Mouse (Mus musculus): ENCODE results near the gene Tacc2. TPM values are rescaled to one million over a fixed set of nuclear protein-coding genes. Genes with fewer than 3 reads are reported as not detected.

Gene Tacc2
- total RNA-seq, 1 experiment from 2014 or later: 27.4 TPM

DNA sequence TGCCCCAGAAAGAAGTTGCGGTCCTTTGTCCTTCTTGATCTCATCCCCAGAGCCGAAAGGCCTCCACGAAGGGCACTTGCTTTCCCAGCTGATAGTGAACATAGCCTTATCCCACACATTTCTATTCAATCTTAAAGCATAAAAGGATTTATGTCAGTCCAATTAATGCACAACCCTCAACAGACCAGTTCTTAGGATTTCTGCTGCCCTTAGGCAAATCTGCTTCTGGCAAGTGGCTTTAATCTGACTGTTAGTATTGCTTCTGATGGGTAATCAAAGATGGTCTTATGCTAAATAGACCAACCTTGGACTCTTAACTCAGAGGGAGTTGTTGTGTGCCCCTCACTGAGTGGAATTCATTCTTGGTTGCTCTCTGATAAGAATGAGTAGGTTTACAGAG is 40.4 kb downstream of the Tacc2 start:
- DNase-seq: no peak

DNA sequence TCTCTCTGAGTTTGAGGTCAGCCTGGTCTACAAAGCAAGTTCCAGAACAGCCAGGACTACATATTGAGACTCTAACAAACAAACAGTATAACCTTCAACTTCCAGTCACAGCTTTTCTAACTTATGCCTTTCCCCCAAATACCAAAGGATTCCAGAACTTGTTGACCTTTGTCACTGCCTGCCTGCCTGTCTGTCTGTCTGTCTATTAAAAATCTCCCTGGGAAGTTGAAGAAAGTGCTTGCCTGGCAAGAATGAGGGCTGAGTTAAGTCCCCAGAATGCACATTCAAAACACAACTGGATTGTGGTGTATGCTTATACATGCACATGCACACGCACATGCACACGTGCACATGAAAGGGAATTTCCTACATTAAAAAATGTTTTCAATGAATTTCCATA is 43.8 kb downstream of the Tacc2 start:
- DNase-seq: no peak

DNA sequence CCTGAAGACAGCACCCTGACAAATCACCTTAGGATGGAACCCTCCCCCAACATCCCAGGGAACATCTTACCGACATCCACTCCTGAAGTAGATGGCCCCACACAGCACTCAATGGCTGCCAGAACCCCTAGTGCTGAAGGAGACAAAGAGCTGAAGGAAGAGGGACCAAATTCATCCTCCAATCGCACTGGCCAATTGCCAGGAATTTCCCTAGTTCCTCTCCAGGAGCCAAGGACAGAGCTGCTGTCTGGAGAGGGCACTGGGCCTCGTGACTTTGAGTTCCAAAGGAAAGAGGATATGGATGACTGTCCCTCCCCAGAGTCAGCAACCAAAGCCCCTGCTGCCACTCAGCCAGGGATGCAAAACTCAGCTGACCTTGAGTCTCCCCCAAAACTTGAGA is 44.7 kb downstream of the Tacc2 start:
- peak; percentile 37 for DNase-seq

DNA sequence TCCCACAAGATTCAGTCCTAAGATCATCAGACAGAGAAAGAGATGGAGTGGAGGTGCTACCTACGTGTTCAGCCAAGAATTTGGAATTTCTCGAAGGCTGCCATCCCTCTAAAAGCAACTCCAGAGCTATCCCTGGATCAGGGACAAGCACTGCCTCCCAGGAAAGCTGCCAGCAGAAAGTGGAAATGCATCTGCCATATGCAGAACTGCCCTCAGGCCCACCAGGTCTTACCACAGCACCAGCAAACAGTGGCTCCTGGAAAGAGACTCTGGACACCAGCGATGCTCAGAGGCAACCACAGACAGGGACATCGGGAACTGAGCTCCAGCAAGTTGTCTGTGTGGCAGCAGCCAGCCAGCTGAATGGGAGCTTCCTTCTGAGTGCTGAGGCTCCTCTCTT is 45.1 kb downstream of the Tacc2 start:
- DNase-seq: no peak

DNA sequence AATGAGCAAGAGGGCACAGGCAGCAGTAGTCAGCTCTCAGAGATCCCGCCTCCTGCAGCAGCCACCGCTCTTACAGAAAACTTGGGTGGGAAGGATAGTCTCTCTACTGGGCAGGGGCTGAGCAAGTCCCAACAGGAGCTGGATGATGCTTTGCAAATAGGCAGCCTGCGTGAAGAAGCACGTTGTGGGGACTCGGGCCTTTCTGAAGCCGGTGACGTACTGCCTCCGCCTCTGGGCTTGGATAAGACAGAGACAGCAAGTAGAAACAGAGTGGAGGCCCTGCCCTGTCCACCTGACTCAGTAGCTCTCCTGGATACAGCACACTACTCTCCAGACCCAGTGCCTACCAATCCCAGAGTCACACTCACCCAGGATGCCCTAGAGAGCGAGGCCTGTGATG is 47.1 kb downstream of the Tacc2 start:
- no peak for DNase-seq

DNA sequence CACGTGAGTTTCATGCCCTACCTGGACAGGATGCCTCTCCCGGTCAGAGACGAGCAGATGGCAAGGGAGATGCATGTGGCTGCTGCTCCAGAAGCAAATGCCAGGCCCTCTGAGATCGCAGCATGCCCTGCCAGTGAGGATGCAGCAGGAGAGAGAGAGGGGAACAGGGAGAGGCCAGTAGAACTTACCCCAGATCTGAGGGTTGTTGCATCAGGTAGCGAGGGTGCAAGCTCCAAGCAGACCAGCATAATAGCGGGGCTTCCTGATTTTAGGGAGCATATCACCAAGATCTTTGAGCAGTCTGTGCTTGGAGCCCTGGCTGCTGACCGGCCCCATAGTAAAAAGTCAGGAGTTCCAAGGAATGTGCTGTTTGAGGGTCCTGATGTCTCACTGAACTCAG is 48.1 kb downstream of the Tacc2 start:
- DNase-seq: no peak

DNA sequence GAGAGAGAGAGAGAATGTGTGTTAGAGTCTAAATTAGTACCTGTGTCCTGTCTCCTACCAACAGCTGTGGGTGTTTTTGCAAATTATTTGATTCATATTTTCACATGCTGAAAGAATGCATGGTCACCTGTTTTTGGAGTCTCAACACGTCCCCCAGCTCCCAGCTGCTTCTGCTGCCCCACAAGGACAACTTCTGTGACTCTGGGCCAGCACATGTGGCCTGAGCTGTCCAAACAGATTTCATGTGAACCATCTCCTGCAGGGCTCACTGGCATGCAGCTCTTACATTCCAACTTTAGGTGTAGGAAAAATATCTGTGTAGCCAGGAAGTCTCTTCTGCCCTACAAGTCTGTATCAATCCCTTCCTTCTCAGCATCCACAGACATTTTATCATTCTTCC is 51.4 kb downstream of the Tacc2 start:
- DNase-seq: no peak

DNA sequence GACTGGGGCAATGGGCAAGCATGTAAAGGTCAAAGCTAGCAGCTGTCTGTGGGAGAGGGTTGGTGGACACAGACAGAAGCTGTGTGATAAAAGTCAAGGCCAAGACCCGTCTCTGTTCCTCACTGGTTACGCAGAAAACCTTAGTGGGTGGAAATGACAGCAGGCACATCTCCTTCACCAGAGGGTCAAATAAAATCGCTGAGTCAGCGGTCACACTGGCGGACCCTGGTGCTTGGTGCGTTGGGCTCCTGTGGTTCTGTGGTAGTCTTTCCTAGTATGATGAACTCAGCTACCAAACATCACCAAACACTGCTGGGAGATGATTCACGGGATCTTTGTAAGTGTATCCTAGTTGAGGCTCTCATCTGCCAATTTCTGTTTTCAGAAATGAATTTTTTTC is 52.8 kb downstream of the Tacc2 start:
- no peak for DNase-seq

DNA sequence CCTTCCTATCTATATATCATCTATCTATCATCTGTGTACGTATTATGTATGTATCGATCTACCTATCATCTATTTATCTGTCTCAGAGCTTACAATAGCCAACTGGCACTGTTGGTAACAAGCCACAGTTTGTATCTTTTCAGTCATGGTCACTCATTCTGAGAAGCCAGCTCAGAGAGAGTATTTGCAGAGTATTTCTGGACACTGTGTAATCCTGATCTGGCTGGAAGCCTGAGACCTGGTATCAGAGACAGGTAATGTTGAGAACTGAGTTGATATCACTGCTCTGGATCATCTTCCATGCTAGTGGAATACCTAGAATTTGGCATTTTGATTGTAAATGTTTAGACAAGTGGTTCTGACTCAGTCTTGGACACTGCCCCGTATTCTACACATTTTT is 53.7 kb downstream of the Tacc2 start:
- no peak for DNase-seq

DNA sequence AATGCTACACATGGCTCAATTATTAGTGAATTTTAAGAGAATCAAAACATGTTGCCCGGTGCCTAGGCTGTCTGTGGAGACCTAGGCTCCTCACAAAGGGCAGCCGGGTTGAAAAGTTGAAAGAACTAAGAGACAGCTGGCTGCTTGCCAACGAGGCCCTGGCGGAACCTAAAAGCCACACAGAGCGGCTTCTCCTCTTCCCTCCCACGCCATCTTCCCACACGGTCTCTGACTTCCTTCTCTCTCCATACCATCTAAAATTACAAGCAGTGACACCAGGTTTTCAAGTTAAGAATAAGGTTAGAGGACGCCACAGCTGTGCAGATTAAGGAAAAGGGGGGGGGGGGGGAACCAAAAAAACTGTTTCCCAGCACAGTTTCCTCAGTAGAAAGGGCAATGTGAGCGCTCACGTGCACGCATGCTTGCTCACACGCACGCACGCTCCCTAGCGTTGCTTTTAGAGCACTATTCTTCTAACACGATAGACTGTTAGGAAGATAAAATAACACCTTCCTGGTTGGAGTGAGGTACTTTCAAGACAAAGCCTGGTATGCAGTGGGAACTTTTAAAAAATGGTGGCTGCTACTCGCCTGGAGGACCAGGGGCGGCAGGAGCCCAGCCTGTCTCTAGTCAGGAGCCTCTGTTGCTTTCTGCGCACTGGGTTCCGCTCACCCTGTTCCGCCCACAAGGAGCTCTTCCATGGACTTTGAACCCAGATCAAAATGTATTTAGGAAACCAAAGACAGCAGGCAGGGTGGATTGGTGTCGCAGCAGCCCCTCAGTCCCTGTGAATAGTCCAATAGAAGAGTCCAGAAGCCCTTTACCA is 54.5 kb downstream of the Tacc2 start:
- peak; percentile 73 for DNase-seq

DNA sequence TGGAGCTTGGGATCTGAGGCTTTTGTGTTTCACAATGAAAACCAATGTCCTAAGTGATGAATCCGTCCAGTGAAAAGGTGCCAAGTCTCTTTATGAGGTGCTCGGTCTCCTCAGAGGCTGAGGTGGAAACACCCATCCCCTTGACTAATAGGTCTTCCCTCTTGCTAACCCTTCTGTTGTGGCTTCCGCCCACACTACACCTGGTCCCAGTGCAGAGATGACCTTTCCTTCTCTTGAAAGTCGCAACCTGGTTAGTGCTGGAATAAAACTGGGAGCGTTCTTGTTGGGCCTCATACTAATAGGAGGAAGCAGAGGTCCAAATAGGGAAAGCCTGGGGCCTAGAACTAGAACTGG is 55.1 kb downstream of the Tacc2 start:
- no peak for DNase-seq

DNA sequence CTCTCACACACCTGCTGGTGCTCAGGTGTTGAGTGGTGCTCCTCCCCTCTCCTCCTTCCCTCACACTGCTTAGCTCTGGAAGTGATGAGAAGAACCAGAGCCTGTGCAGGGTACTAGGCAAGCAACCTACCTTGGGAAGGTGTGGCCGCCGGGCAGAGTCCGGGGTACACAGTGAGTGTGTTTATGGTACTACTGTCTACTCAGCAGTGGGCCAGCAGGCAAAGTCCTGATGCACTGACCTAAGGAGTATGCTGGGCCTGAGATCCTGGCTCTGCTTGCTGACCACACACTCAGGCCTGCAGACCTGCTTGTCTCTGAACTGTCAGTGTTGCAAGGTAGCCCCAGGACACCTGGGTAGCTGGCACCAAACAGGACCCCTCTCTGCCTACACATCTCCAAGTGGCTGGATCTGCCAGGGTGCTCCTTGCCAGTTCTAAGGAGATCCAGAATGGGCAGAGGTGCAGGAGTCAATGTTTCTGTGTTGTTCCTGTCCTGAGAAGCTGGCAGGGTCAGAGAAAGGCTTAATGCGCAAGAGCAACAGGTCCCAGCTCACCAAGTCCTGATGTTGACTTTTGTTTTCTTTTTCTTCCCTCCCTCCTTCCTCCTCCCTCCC is 57.1 kb downstream of the Tacc2 start:
- no peak for DNase-seq

DNA sequence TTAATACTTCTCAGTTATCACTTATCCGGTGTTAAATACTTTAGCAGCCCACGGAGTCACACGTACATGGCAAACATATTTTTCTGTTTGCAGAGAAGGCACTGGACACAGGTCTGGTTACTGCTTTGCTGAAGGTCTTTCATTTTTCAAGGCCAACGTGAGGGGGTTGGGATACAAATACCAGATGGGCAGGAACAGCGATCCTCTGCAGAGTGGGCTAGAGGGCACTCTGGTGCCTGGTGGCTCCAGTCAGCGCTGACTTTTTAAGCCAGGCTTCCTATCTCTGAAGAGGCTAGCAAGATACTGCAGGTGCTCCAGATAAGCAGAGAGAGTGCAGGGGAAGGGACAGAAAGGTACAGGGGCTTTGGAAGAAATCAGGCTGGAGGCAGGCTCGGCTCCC is 58.0 kb downstream of the Tacc2 start:
- no peak for DNase-seq

DNA sequence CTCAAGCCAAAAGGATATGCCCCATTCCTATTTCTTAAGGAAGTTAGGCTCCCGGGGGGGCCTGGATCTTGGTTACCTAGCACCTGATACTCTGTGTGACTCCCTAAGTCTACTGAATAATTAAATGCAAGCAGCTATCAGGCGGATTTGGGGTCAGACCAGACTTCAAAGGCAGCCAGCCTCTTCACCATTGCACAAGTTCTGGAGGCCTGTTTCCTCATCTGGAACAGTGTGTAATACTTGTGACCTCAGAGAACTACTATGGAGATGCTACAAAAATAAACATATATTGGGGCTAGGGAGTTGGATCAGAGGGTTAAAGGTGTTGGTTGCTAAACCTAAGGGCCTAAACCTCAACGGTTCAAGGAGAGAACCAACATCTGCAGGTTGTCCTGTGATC is 59.0 kb downstream of the Tacc2 start:
- DNase-seq: no peak

DNA sequence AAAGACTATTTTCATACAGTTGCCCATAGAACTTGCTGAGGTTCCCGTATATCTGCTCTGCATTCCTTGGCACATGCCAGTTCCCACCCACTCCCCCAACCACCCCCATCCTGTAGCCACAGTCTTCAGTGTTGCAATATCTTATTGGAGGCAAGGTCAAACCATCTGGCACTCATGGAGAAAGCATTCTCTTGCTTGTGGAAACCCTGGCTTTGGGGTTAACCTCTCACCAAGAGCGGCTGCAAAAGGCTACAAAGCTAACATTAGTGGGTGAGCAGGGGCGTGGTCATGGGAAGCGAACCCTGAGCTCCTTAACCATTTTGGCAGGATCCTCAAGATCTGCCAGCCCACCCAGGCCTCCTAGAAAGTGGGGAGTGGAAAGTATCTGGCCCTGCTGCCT is 59.7 kb downstream of the Tacc2 start:
- DNase-seq: no peak

DNA sequence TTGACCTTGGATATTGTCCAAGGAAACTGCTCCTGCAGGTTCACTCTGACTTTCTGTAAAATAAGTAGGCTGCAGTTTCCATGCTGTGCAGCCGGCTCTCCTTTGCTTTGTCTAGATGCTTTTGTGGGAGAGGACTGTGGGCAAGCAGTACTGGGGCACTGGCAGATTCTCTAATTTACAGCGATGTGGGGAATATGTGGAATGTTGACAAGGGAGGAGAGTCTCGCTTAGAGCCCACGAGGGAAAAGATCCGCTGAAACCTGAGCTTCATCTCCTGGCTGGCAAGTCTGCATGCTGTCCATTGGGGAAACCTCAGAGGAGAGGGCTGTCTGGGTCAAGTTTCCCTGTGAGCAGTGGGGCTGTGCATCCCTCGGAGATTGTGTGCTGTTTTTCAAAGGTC is 60.6 kb downstream of the Tacc2 start:
- no peak for DNase-seq

DNA sequence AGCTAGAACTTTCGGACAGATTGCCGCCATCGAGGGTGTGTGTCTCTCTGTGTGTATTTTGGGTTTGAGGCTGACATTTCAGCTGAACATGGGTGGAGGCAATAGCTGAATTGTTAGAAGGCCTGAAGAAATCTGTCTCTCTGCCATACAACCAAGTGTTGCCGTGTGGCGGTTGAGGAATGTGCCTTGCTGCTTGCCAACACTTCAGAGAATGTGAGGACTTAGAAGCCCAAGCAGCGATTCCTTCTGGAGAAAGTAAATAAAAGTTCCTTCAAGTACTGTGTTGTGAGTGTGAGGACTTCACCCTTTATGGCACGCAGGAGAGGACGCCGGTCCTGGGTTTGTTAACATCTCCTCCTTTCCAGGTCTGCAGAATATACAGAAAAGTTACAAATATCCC is 63.4 kb downstream of the Tacc2 start:
- DNase-seq: no peak

DNA sequence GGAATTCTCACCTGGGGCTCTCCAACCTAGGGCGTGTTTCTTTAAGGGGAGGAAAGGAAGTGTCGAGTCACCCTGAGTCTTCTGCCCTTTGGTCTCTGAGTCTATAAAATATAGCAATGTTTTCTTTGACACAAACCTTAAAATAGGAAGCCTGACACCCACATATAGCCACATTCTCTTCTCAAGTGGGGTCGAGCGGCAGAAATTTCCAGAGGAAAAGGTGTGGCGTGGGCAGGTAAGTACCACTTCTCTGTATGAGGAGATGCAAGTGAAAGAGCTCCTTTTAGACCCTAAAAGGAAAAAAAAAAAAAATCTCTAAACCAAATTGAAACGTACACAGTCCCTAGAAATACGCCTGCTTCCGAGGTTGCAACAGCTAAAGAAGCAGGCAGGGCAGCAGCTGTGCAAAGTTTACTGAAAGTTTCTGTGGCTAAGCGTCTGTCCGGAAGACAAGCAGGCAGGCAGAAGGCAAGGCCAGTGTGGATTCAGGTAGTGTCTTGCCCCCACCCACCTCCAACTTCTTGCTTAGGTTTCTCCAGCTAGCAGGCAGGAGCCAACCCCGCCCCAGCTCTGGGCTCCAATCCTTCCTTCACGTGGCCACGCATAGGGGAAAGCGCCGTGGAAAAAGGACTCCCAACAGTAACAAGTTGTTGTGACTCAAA is 68.2 kb downstream of the Tacc2 start:
- no peak for DNase-seq

DNA sequence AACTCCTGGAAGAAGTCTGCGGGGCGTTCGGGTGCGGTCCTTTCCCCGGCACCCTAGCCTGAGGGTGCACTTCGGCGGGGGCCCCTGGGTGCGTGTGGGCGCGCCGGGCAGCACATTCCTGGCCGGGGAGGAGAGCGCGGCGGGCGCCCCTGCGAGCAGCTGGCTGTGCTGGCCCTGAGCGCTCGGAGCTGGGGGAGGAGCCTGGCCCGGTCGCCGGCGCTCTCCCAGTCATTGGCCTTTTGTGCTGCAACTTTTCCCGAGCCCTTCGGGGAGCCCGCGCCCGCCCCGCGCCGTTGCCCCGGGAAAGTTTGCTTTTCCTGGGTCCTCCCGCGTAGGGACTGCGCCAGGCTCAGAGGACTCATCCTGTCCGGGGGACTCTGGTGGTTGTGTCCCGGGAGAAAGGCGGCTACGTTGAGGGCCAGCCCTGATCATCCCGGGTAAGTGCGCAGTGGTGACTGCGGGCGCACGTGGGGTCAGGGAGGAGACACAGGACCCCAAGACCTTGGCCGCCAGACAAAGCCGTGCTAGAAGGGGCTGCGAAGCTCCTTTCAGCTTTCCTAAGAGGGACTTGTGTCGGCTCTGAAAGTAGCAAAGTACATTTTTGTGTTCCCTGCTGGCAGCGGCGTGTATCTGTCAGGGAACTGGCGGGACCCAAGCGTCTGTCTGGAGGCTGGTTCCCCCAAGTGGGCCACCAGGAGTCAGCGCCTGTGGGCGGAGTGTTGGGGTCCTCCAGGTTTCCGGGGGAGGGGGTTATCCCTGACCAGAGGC is 68.9 kb downstream of the Tacc2 start:
- DNase-seq: peak; percentile 91

DNA sequence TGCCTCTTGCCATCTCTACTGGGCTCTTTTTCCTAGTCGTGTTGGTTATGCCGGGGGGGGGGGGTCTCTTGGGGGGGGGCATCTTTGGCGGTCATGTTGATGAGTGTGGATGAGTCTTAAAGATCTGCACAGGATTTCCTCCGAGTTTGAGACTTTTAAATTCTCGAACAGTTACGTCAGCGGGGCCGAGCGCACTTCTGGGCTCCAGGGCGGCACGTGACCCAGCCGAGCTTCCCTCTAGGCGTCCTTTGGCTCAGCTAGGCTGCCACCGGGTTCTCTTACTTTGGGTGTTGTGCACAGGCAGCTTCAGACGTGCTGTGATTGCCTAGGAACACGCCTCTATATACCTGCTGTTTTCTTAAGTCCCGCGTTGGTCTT is 69.5 kb downstream of the Tacc2 start:
- DNase-seq: peak; percentile 87

DNA sequence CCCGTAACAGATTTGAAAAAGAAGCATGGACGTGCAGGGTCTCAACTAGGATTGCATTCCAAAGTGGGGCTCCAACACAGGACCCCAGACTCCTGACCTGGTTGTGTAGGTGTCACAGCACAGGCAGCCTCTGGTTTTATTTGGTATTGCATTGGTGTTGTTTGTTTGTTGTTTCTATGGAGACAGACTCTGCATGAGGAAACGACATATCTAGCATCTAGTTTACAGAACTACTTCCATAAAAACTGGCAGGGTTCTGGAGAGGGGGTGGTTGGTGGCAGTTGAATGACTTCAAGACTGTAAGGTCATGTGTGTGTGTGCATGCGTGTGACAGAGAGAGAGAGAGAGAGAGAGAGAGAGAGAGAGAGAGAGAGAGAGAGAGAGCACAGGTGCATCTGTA is 70.8 kb downstream of the Tacc2 start:
- DNase-seq: no peak

DNA sequence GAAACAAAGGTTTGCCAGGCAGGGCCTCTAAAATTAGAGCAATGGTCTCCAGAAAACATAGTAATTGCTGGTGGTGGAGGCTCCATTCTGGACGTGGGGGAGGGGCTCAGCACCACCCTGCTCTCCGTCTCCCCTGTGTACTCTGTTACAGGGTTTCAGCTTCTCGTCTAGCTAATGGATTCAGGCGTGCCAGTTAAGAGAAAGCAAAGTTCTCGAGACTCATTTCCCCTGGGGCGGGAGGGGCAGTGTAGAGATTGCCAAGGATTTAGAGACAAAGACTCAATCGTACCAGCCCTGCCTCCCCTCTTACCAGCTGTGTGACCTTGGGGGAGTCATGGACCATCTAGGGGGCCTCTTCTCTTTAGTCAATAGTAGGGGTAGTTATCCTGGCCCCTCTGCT is 72.0 kb downstream of the Tacc2 start:
- peak; percentile 42 for DNase-seq

DNA sequence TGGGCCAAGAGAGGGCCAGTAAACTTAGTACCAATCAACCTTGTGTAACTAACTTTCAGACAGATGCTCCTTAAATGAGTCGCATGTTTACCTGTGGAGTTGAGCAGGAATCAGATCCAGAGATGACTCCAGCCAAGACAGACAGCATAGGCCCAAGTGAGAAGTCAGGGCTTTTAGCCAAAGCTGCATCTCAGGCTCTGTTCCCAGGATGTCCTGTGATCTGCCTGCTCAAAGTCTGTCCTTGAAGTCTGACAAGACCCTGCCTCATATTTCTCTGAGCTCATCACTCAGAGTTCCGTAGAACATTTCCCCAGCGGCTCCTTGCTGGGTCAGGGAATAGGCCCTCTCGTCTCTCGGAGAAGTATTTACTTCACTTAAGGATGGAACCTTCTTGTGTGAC is 73.4 kb downstream of the Tacc2 start:
- no peak for DNase-seq

All from adrenal gland, postnatal 14 days (tissue).